Mouse (Mus musculus): Measurements from ENCODE around the gene Foxk1.

Foxk1 gene

GRCm38 (mm10) chr5:142427876-142428275 lies 26.6 kb downstream of the Foxk1 start:
- Histone ChIP-seq H3K36me3 (ENCODE audit: insufficient read depth, low read length) (peaks cover 33% of the 10 kb centered on the region), H3K27me3 (ENCODE audit: insufficient read depth, low read length) (no peaks in the 10 kb centered on the region), H3K4me3 (replicated peaks; ENCODE audit: low read length) (peak overlapping the region; percentile 41), H3K4me1 (replicated peaks; ENCODE audit: low read depth, low read length) (peaks cover 96% of the 10 kb centered on the region), H3K9me3 (ENCODE audit: low read length) (no peaks in the 10 kb centered on the region)
- TF ChIP-seq POU5F1 (IDR thresholded peaks at IDR 0.05; ENCODE audit: borderline replicate concordance, low read length) (no peak), CTCF (conservative IDR thresholded peaks at IDR 0.05; ENCODE audit: low read length) (no peak), NANOG (IDR thresholded peaks at IDR 0.05; ENCODE audit: borderline replicate concordance, low read length) (no peak)

- Histone ChIP-seq H3K36me3 (ENCODE audit: insufficient read depth, low read length) (peaks cover 35% of the 10 kb centered on the region), H3K4me1 (replicated peaks; ENCODE audit: low read depth, low read length) (peaks cover 100% of the 10 kb centered on the region), H3K9me3 (ENCODE audit: low read length) (no peaks in the 10 kb centered on the region), H3K27me3 (ENCODE audit: insufficient read depth, low read length) (no peaks in the 10 kb centered on the region), H3K4me3 (replicated peaks; ENCODE audit: low read length) (no peak overlapping the region)
- TF ChIP-seq POU5F1 (IDR thresholded peaks at IDR 0.05; ENCODE audit: borderline replicate concordance, low read length) (no peak), CTCF (conservative IDR thresholded peaks at IDR 0.05; ENCODE audit: low read length) (no peak), NANOG (IDR thresholded peaks at IDR 0.05; ENCODE audit: borderline replicate concordance, low read length) (no peak)
These were observed 27.4 kb downstream of the Foxk1 start for GRCm38 (mm10) chr5:142428691-142429090.

- Histone ChIP-seq H3K36me3 (ENCODE audit: insufficient read depth, low read length) (peaks cover 38% of the 10 kb centered on the region), H3K4me1 (replicated peaks; ENCODE audit: low read depth, low read length) (peaks cover 94% of the 10 kb centered on the region), H3K9me3 (ENCODE audit: low read length) (no peaks in the 10 kb centered on the region), H3K4me3 (replicated peaks; ENCODE audit: low read length) (peak overlapping the region; percentile 41; the same call in 1 of the 2 replicates), H3K27me3 (ENCODE audit: insufficient read depth, low read length) (no peaks in the 10 kb centered on the region)
- no peak for TF ChIP-seq POU5F1 (IDR thresholded peaks at IDR 0.05; ENCODE audit: borderline replicate concordance, low read length)
- no peak for TF ChIP-seq CTCF (conservative IDR thresholded peaks at IDR 0.05; ENCODE audit: low read length)
- TF ChIP-seq NANOG (IDR thresholded peaks at IDR 0.05; ENCODE audit: borderline replicate concordance, low read length) = no peak
These were observed 29.7 kb downstream of the Foxk1 start for GRCm38 (mm10) chr5:142431029-142431428.

- TF ChIP-seq NANOG (IDR thresholded peaks at IDR 0.05; ENCODE audit: borderline replicate concordance, low read length) (no peak), CTCF (conservative IDR thresholded peaks at IDR 0.05; ENCODE audit: low read length) (no peak), POU5F1 (IDR thresholded peaks at IDR 0.05; ENCODE audit: borderline replicate concordance, low read length) (no peak)
- peaks cover 41% of the 10 kb centered on the region for H3K36me3 ChIP-seq (ENCODE audit: insufficient read depth, low read length)
- H3K27me3 ChIP-seq (ENCODE audit: insufficient read depth, low read length) = no peaks in the 10 kb centered on the region
- H3K4me1 ChIP-seq (replicated peaks; ENCODE audit: low read depth, low read length) = peaks cover 93% of the 10 kb centered on the region
- peak overlapping the region; percentile 41; the same call in 1 of the 2 replicates for H3K4me3 ChIP-seq (replicated peaks; ENCODE audit: low read length)
- no peaks in the 10 kb centered on the region for H3K9me3 ChIP-seq (ENCODE audit: low read length)
These were observed 30.6 kb downstream of the Foxk1 start for GRCm38 (mm10) chr5:142431811-142432434.

GRCm38 (mm10) chr5:142432695-142433094 lies 31.4 kb downstream of the Foxk1 start:
- Histone ChIP-seq H3K4me1 (replicated peaks; ENCODE audit: low read depth, low read length) (peaks cover 93% of the 10 kb centered on the region), H3K27me3 (ENCODE audit: insufficient read depth, low read length) (no peaks in the 10 kb centered on the region), H3K36me3 (ENCODE audit: insufficient read depth, low read length) (peaks cover 46% of the 10 kb centered on the region), H3K4me3 (replicated peaks; ENCODE audit: low read length) (0 out of 2 replicates have a peak overlapping the region, but pooled peaks have one; percentile 8), H3K9me3 (ENCODE audit: low read length) (no peaks in the 10 kb centered on the region)
- no peak for TF ChIP-seq CTCF (conservative IDR thresholded peaks at IDR 0.05; ENCODE audit: low read length)
- TF ChIP-seq POU5F1 (IDR thresholded peaks at IDR 0.05; ENCODE audit: borderline replicate concordance, low read length) = no peak
- TF ChIP-seq NANOG (IDR thresholded peaks at IDR 0.05; ENCODE audit: borderline replicate concordance, low read length) = no peak

GRCm38 (mm10) chr5:142434052-142434451 lies 32.8 kb downstream of the Foxk1 start:
- Histone ChIP-seq H3K27me3 (ENCODE audit: insufficient read depth, low read length) (no peaks in the 10 kb centered on the region), H3K36me3 (ENCODE audit: insufficient read depth, low read length) (peaks cover 52% of the 10 kb centered on the region), H3K4me1 (replicated peaks; ENCODE audit: low read depth, low read length) (peaks cover 93% of the 10 kb centered on the region), H3K9me3 (ENCODE audit: low read length) (no peaks in the 10 kb centered on the region), H3K4me3 (replicated peaks; ENCODE audit: low read length) (no peak overlapping the region)
- TF ChIP-seq NANOG (IDR thresholded peaks at IDR 0.05; ENCODE audit: borderline replicate concordance, low read length) (no peak), CTCF (conservative IDR thresholded peaks at IDR 0.05; ENCODE audit: low read length) (no peak), POU5F1 (IDR thresholded peaks at IDR 0.05; ENCODE audit: borderline replicate concordance, low read length) (no peak)

GRCm38 (mm10) chr5:142435736-142436135 lies 34.4 kb downstream of the Foxk1 start:
- no peaks in the 10 kb centered on the region for H3K9me3 ChIP-seq (ENCODE audit: low read length)
- no peak overlapping the region for H3K4me3 ChIP-seq (replicated peaks; ENCODE audit: low read length)
- TF ChIP-seq NANOG (IDR thresholded peaks at IDR 0.05; ENCODE audit: borderline replicate concordance, low read length) = no peak
- TF ChIP-seq CTCF (conservative IDR thresholded peaks at IDR 0.05; ENCODE audit: low read length) = no peak
- TF ChIP-seq POU5F1 (IDR thresholded peaks at IDR 0.05; ENCODE audit: borderline replicate concordance, low read length) = no peak
- no peaks in the 10 kb centered on the region for H3K27me3 ChIP-seq (ENCODE audit: insufficient read depth, low read length)
- peaks cover 52% of the 10 kb centered on the region for H3K36me3 ChIP-seq (ENCODE audit: insufficient read depth, low read length)
- H3K4me1 ChIP-seq (replicated peaks; ENCODE audit: low read depth, low read length) = peaks cover 88% of the 10 kb centered on the region

GRCm38 (mm10) chr5:142438380-142438938 lies 37.2 kb downstream of the Foxk1 start:
- H3K36me3 ChIP-seq (ENCODE audit: insufficient read depth, low read length) = peaks cover 51% of the 10 kb centered on the region
- peaks cover 87% of the 10 kb centered on the region for H3K4me1 ChIP-seq (replicated peaks; ENCODE audit: low read depth, low read length)
- no peaks in the 10 kb centered on the region for H3K27me3 ChIP-seq (ENCODE audit: insufficient read depth, low read length)
- H3K9me3 ChIP-seq (ENCODE audit: low read length) = no peaks in the 10 kb centered on the region
- TF ChIP-seq POU5F1 (IDR thresholded peaks at IDR 0.05; ENCODE audit: borderline replicate concordance, low read length) = no peak
- no peak for TF ChIP-seq CTCF (conservative IDR thresholded peaks at IDR 0.05; ENCODE audit: low read length)
- no peak for TF ChIP-seq NANOG (IDR thresholded peaks at IDR 0.05; ENCODE audit: borderline replicate concordance, low read length)
- peak overlapping the region; percentile 29; the same call in 1 of the 2 replicates for H3K4me3 ChIP-seq (replicated peaks; ENCODE audit: low read length)

All from E14TG2a.4 (cell line).